In genomic region chr3:83495584-83495983, GRCm38 (mm10) we compare ENCODE assay signal across 11 mouse cellular contexts.
A peak's percentile ranks its signal among the peaks of the same experiment; 100 is the strongest.
DNase-seq lines count a peak whose midpoint lies in the region; ATAC-seq and TF ChIP-seq lines count a peak whose summit lies in the region.
"Had no signal": no experiment of that assay in that cellular context is flagged by ENCODE, and none has a peak within 500 bp of the region (broad histone marks: within the 10 kb centered on the region; RNA-seq: fewer than 3 reads in every experiment).

No protein-coding gene starts in this region.

- H3K36me3 ChIP-seq in forebrain, embryonic 16.5 days (ENCODE audit: control insufficient read depth, insufficient read depth): no peaks in the 10 kb centered on the region
- H3K36me3 ChIP-seq: hindbrain, embryonic 15.5 days; lung, embryonic 15.5 days; neural tube, embryonic 13.5 days had no signal

- 24% methylated on average over 1 of the region's 1 CpGs for WGBS in forebrain, embryonic 16.5 days

- no peaks in the 10 kb centered on the region for H3K9me3 ChIP-seq in forebrain, embryonic 16.5 days (ENCODE audit: control insufficient read depth, low read length)
- H3K9me3 ChIP-seq: hindbrain, embryonic 15.5 days; lung, embryonic 15.5 days; neural tube, embryonic 13.5 days had no signal

- no peak overlapping the region for H3K4me3 ChIP-seq in left cerebral cortex, adult 2 months
- no peak overlapping the region for H3K4me3 ChIP-seq in forebrain, embryonic 16.5 days (replicated peaks; ENCODE audit: low read length)
- H3K4me3 ChIP-seq: hindbrain, embryonic 15.5 days; lung, embryonic 15.5 days; neural tube, embryonic 13.5 days had no signal

- no peak overlapping the region for H3K4me2 ChIP-seq in forebrain, embryonic 16.5 days (ENCODE audit: low read length)
- H3K4me2 ChIP-seq: hindbrain, embryonic 15.5 days; lung, embryonic 15.5 days; neural tube, embryonic 13.5 days had no signal

- H3K27me3 ChIP-seq in forebrain, embryonic 16.5 days (replicated peaks; ENCODE audit: control insufficient read depth, insufficient read depth, low read length): no peaks in the 10 kb centered on the region
- H3K27me3 ChIP-seq: hindbrain, embryonic 15.5 days; lung, embryonic 15.5 days; neural tube, embryonic 13.5 days had no signal

- H3K4me1 ChIP-seq in forebrain, embryonic 16.5 days (replicated peaks; ENCODE audit: control insufficient read depth, insufficient read depth, low read length): no peaks in the 10 kb centered on the region
- H3K4me1 ChIP-seq: hindbrain, embryonic 15.5 days; lung, embryonic 15.5 days had no signal

- H3K27ac ChIP-seq in left cerebral cortex, adult 2 months: no peak overlapping the region
- H3K27ac ChIP-seq in forebrain, embryonic 16.5 days (ENCODE audit: low read length): no peak overlapping the region
- H3K27ac ChIP-seq: hindbrain, embryonic 15.5 days; lung, embryonic 15.5 days; neural tube, embryonic 13.5 days had no signal

- no peak for ATAC-seq in forebrain, embryonic 16.5 days

- peak; percentile 19 to 38 for DNase-seq in cerebellum, postnatal 14 days
- no peak for DNase-seq in cerebellum, postnatal 36 days
- no peak for DNase-seq in left cerebral cortex, adult 2 months (ENCODE audit: extremely low spot score in 1 of 2, low spot score in 2 of 2)
- no peak for DNase-seq in left cerebral cortex, adult 18-20 months (ENCODE audit: low spot score in 2 of 2)
- DNase-seq in adrenal gland, adult 18-20 months (ENCODE audit: low spot score in 2 of 2): peak; percentile 30 to 46
- DNase-seq in lung, adult 18-20 months: peak; percentile 8 to 10
- DNase-seq in thymus, postnatal 36 days: no peak

- H3K9ac ChIP-seq in forebrain, embryonic 16.5 days (replicated peaks; ENCODE audit: low read depth, low read length): no peak overlapping the region
- H3K9ac ChIP-seq: hindbrain, embryonic 15.5 days; lung, embryonic 15.5 days; neural tube, embryonic 13.5 days had no signal

- intact Hi-C loops in left cerebral cortex, adult 2 months (cut with DNase I): no loop called here

- peak; percentile 44 for TF ChIP-seq CTCF in left cerebral cortex, adult 2 months (IDR thresholded peaks at IDR 0.05)

Comparison
In these comparisons a context has a peak if more than half of its experiments do, and no peak if none do; other contexts are left out.
1. DNase-seq: peak in cerebellum, postnatal 14 days (2 of 2), adrenal gland, adult 18-20 months (2 of 2) and lung, adult 18-20 months (2 of 2); none in cerebellum, postnatal 36 days (0 of 2), left cerebral cortex, adult 2 months (0 of 2), left cerebral cortex, adult 18-20 months (0 of 2) and thymus, postnatal 36 days (0 of 2).